Mouse (Mus musculus): ENCODE data around the gene Auts2. TPM values are rescaled to one million over a fixed set of nuclear protein-coding genes. Genes with fewer than 3 reads are reported as not detected.

Gene Auts2
- total RNA-seq, 2 experiments from 2014 or later = 40.8 to 53.0 TPM

DNA sequence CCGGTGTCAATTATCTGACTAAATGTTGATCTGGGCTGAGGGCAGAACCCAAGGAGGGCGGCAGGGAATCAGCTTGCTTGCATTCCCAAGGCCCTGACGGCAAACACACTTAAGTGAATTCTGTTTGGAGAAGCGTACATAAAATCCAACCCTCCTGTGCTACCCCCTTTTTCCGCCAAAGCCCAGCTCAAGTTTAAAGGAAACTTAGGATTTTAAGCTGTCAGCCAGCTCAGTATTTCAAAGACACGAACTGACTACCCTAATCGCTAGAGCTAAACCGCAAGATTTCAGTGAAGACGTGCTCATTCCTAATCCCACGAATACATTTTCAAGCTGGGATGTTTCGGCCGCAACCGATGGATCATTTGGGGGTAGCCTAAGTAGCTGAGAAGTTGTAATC is 490.5 kb downstream of the Auts2 start:
- intact Hi-C loops (cut with DNase I) = no loop called here
- DNase-seq = no peak

DNA sequence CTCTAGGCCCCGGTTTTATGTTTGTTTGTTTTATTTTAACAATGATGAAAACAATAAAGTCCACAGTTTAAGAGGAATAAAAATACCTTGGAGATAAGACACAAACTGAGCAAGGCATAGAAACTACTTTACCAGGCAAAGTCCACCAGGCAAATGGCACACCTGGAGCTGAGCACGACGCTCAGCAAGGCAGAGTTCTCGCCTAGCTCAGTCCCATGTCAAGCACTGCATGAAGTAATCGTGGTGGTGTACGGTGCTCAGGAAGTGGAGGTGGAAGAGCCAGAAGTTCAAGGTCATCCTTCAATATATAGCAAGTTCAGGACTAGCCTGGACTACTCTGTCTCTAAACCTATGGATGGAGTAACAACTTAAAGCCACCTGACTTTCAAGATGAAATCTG is 503.6 kb downstream of the Auts2 start:
- DNase-seq = no peak
- intact Hi-C loops (cut with DNase I) = no loop called here

DNA sequence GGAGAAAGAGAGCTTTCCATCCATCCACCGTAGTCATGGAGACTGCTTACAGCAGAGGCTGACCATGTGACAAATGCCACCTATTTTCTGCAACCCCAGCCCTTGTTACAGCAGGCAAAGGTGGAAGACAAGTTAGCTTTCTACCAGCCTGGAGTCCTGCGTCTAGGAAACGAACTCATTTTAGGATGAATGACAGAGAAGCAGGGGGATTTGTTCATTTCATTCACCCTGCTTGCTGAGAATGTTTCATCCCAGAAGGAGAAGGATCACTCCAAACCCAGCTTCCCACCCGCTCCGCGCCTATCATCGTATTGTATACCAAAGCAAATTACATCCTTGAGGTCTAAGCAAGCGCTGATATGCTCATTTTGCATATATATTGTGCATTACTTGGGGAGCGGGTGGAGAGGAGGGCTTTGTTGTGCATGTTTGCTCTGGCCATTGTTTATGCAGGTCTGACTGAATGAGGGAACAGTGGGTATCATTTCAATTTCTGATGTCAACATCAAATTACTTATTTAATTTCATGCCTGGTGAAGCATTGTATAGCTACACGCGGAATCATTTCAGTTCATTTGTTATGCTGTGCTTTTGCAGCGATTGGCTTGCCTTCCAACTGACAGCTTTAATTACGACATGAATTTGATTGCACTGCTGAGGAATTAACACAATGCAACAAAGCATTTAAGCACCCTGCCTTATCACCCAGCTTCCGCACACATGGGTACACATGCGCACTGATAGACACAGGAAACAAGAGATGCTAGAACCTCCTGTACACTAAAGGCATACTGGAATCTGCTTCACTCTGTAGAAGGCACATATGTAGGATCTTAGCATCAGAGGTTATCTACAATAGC is 509.4 kb downstream of the Auts2 start:
- intact Hi-C loops (cut with DNase I) = no loop called here
- no peak for DNase-seq

DNA sequence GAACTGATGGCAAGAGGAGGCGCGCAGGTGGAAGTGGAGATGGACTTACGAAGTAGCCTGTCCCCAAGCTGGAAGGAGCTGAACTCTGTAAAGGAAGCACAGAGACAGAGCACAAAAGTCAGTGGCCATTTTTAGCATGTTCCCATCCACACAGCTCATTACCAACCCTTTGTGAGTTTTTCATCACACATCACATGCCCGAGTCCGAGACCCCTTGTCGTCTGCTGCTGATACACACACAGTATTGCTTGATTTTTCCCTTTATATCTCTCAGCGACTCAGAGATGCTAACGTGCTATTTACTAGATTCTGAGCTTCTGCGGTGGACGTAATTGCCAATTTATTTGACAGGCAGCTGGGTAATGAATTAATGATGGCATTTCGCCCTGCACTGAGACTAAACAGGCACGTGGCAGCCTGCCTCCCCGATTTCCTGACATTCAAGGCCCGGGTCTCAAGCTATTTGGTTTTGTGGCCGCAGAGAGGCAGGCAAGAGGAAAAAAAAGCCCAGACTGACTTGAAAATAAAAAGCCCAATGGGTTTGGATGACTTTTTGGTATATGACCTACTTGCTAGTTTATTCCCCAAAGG is 512.1 kb downstream of the Auts2 start:
- peak in 1 of 2 experiments; percentile 14 for DNase-seq
- intact Hi-C loops (cut with DNase I) = no loop called here

DNA sequence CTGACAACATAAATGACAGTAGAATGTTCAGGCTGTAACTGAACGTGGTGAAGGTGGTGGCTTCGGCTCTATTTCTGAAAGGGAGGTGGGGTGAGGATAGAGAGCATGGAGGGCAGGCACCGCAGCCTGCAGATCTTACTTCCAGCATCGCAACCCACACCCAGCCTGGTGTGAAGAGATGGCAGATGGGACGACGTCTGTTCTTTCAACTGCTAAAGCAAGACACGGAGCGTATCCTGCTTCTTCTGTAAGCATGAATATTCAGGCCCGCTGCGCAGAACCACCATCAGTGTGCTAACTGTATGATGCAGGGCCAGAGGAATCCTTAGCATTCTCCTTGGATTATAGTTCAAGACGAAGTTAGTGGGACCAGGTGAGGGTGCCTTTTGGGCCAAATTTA is 513.5 kb downstream of the Auts2 start:
- DNase-seq = no peak
- intact Hi-C loops (cut with DNase I) = no loop called here

DNA sequence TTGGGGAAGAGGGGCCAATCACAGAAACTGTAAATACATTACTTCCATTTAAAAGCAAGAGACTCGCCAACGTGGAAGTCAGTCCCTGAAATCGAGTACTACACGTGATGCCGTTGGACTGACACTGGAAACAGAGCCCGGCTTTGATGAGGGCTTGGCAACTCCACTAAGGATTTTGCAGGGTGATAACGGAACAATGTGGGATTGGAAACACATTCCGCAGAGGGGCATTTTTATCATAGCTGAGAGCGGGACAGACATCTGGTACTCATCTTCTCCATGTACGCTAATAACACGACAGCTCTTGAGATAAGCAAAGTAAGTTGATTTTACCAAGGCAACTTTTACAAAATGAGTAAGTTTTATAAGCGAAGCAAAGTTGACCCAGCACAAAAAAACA is 514.1 kb downstream of the Auts2 start:
- DNase-seq = peak; percentile 6 to 24
- intact Hi-C loops (cut with DNase I) = no loop called here

DNA sequence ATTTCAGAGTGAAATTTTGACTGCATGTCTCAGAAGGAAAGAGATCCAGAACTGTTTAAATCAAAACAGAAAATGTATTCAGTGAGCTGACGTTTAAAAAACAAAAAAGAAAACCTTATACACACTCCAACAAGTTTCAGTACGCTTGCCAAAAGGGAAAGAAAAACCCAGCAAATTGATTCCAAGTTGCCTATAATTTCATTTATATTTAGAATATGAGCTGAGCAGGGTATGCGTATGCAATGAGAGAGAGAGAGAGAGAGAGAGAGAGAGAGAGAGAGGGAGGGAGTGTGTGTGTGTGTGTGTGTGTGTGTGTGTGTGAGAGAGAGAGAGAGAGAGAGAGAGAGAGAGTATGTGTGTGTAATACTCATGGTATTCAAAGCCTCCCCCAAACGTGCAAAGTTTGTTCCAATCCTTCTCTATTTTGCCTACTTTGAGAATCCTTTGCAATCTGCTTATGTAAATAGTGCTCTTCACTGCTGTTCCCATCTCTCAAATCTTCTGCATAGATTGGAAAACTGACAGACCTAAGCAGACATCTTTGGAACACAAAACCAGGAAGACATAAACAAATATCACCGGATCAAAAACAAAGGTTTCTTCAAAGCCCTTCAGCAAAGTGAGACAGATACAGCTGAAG is 515.2 kb downstream of the Auts2 start:
- DNase-seq = no peak
- intact Hi-C loops (cut with DNase I) = no loop called here

DNA sequence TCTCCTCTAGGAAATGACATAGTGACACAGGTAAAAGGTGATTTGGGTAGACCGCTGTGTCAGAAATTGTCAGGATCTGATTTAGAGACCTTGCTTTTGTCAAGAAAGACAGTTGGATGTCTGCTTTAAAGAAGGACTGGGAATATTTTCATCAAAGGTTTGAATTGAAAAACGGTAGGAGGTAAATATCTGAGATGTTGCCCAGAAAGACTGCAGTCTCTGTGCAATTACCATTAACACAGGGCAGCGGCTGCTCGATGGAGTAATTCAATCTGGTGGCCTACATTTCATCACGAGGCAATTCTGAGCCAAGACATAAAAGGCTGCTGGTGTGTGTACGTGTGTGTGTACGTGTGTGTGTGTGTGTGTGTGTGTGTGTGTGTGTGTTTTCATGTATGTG is 529.8 kb downstream of the Auts2 start:
- DNase-seq = no peak
- intact Hi-C loops (cut with DNase I) = no loop called here

DNA sequence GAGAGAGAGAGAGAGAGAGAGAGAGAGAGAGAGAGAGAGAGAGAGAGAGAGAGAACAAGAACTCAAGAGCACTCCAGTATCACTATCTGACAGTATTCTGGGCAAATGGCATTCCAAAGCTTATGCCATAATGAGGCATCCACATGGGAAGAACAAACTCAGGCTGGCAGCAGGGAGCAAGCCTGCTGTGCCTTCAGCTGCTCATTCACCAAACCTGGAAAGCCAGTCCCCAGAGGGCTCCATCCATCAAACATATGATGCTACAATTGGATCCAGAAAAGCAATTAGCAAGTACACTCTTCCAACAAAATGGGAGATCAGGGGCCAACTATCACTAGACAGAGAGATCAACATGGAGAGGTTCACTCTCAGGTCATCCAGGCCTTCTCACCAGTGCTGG is 531.3 kb downstream of the Auts2 start:
- no peak for DNase-seq
- intact Hi-C loops (cut with DNase I) = no loop called here

DNA sequence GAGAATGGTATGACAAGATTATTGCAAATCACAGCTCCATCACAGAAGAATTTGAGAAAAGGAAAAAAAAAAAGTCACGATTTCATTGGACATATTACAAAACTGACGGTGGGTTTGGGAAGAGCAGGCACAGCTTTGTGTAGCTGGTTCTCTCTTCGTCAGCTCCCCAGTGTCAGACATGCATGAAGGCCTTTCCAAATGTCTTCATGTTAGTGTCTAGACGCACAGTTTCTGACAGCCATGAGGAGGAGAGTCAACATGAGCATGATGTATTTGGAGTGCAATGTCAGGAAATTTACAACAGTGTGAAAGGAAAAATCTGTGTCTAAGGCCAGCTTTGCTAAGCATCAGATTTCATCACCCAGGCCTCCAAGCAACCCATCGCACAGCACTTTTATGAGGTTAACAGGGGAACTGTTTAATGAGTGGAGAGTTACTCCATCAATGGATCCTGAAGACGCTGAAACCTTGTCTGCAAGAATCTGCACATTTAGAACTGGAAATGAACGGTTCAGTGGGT is 534.4 kb downstream of the Auts2 start:
- intact Hi-C loops (cut with DNase I) = no loop called here
- no peak for DNase-seq

DNA sequence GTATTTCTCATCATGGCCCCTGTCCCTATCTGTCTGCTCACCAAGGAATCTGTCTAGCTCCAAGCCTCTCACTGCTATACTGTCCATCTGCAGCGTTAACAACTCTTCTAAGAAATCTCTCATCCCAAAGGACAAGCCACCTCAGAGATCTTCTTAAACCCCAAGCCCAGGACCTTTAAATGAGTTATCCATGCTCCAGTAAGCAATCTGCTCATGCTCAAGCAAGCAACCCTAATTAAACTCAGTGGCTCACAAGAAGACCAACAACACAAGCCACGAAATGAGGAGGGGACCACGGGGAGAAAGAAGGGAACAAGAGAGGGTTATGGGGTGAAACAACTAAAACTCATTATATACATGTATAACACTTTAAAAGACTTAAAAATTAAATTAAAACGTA is 535.2 kb downstream of the Auts2 start:
- intact Hi-C loops (cut with DNase I) = no loop called here
- no peak for DNase-seq

DNA sequence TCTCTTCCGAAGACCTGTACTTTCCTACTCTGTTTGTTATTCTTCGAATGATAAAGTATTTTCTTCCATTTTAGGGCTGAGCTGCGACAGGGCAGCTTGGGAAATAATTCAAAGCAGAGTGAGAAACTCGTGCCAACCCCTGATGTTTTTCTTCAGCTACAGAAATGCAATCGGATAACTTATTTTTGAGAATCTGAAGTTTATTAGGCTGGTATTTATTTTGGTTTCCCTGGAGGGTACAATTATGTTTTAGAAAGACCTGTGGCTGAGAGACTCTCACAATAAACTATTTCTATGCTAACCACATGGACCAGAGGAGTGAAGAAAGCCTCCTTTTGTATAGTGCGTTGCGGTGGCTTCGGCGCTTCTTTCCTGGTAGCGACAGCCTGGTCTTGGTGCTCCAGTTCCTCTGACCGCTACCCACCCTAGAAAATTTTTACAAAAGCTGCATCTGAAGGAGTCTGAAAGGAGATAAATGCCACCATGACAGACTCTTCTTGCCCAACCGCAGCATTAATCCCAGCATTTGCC is 550.4 kb downstream of the Auts2 start:
- intact Hi-C loops (cut with DNase I) = no loop called here
- no peak for DNase-seq

DNA sequence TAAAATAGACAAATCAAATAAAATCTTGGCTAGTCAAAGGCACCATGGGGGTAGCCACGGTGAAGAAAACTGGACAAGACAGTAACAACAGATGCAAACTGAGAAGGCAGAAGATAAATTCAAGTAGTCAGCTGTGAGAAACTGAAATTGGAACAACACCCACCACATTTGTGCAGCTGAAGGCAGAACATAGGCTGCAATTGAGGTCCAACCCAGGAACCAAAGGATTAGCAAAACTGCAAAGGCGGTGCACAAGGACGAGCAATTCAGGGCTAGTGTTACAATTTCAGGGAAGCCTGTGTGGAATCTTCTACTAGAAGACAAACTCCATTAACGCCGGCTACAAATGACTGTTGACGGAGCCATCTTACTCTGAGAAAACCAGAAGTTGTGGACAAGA is 550.9 kb downstream of the Auts2 start:
- intact Hi-C loops (cut with DNase I) = no loop called here
- DNase-seq = no peak

DNA sequence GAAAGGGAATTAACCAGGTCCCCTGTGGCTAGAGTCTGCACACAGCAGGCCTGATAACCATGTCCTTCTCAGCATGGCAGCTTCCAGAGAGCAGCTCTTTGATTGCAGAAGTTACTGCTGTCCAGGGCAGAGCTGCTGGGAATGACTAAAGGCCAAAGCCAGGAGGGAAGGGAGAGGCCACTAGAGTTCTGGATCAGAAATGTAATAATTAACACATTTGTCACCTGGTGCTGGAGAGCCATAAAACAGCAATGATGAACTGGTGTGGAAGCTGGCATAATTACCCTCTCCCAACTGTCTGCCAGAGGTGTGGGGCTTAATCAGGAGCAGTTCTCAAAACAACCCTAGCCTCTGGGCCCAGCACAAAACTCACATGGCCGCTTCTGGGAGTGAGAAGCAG is 552.6 kb downstream of the Auts2 start:
- intact Hi-C loops (cut with DNase I) = no loop called here
- no peak for DNase-seq

DNA sequence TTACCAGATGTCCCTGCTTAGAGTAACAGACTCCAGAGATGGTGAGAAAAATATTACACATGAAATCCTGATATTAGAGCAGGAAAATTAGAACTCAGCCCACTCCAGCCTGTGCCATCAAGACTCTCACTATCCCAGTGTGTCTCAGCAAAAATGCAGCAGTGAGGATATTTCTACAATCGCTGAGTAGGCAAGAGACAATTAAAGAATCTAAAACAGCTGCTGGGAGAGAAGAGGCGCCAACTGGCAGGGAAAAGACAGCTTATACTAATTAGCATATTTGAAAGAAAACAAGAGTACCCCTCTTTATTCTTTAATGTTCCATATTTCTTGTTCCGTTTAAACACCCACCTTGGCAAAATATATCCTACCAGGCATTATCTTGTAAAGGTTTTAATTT is 561.7 kb downstream of the Auts2 start:
- intact Hi-C loops (cut with DNase I) = no loop called here

DNA sequence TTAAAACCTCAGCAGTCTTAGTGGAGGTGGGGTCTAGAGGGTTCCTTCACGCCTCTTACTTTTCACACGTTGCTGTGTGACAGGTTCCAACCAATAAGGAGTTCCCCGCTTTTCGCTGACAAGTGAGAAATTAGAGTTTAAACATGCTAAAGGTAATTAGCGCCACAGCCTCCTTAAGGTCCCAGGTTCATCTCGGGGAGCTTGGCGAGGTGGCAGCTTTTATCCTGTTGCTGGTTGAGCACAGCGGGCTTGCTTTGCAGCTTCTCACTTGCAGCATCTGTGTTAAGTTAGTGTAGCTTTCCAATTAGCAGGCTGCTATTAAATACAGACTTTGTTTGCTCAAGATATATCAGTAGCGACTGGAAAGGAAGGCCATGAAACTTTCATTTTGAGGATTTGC is 564.2 kb downstream of the Auts2 start:
- no peak for DNase-seq
- intact Hi-C loops (cut with DNase I) = loop anchor here (5.0 kb wide), 1 partner anchor 442 kb away; no protein-coding TSS in a partner anchor

More for the DNA sequence above, 561.7 kb downstream of the Auts2 start:
- DNase-seq = peak in 1 of 2 experiments; percentile 6

DNA sequence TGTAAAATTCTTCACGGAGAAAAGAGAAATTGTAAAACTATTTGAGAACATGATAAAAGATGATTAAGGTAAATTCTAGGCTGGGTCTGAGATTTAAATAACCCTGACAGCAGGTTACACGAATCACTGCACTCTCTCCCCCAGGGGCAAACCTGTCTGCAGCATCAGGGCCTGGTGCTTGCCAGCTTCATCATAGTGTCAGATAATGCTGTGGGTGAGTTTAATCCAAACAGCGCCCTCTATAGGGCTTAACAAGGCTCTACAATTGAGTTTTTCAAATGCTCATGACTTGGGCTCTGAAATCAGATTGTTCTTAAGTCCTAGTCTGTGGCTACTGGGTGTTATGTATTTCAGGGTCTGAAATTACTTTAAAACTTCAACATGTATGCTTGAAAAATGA is 565.6 kb downstream of the Auts2 start:
- intact Hi-C loops (cut with DNase I) = loop anchor here (5.0 kb wide), 1 partner anchor 440 kb away; no protein-coding TSS in a partner anchor
- DNase-seq = no peak

DNA sequence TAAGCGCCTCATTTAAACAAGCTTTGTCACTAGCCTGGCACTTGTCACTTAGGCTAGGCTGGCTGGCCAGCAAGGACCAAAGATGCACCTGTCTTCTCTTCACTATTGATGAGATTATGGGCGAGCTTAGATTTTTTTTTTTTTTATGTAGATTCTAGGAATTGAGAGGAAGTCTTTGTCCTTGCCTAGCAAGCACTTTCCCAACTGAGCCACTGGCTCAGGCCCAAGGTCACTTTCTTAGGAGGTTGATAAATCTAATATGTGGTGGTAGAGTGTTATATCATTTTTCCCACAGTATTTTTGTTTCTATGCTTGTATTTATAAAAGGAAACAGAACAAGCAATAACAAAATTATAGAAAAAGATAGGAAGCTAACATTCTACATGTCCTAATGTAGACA is 571.2 kb downstream of the Auts2 start:
- DNase-seq = no peak
- intact Hi-C loops (cut with DNase I) = no loop called here

DNA sequence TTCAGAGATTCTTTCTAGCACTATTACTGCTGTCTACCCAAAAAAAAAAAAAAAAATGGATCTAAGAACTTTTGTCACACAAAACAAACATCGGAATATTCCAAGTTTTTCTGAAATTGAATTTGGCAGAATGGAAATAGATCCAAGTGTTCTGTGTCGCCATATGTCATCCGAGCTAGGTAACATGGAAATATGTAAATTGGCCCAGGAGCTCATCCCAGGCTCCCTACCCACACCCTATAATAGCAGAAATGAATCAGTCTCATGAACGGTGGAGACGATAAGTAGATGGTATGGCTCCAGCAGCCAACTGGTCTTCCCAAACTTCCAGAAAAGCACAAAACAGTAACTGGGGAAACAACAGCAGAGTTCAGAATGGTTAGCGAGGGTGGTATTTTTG is 577.6 kb downstream of the Auts2 start:
- DNase-seq = no peak
- intact Hi-C loops (cut with DNase I) = no loop called here

DNA sequence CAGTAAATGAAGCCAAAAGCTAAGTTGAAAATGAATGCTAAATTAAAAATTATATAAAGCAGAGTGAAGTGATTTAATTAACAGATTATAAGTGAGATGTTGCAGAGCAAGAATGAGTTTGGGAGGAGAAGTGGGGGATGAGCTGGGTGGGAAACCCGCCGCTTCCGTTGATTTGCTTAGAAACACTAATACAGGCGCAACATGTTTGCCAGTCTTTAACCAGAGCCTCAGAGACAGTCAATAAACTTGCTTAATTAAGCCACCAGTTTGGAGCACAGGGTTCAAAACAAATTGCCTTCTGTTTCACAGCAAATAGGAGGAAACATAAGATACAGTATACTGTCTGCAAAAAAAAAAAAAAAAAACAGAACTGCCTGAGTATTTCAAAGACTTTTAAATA is 579.6 kb downstream of the Auts2 start:
- intact Hi-C loops (cut with DNase I) = no loop called here
- no peak for DNase-seq

DNA sequence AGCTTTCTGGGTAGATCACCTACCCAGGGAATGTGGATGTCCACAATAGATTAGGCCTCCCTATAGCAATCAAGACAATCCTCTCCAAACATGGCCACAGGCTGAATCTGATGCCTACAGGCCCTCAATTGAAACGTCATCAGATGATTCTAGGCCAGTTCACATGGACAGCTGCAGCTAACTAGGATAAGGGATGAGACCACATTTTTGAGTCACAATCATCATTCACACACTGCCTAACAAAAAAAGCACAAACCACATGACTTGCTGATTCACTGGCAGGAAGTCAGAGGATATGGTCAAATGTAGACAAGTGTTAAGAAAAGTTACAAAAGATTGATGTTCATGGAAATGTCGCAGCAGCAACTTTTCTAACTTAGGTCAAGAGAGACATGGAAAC is 581.3 kb downstream of the Auts2 start:
- DNase-seq = peak in 1 of 2 experiments; percentile 4
- intact Hi-C loops (cut with DNase I) = no loop called here
